Mouse (Mus musculus) embryonic facial prominence, embryonic 12.5 days (tissue): Measurements from ENCODE around the gene Prpf40b. TPM values are rescaled to one million over a fixed set of nuclear protein-coding genes. Genes with fewer than 3 reads are reported as not detected.

Experiments used
- ATAC-seq: fragments of 200-750 bp; cut with Nextera tagmentation; 2 replicates; pipeline ENCODE4 v1.8.0; 2017; ENCODE audit not compliant: insufficient number of reproducible peaks, insufficient read depth, low FRiP score, low TSS enrichment
- H3K27ac ChIP-seq: fragments of 300-500 bp; sonication (generic); 2 replicates; pipeline ENCODE4 v1.5.1; 2016; ENCODE audit warnings: mild to moderate bottlenecking
- H3K27me3 ChIP-seq: fragments of 300-500 bp; sonication (generic); 2 replicates; pipeline ENCODE4 v1.6.1; 2016; ENCODE audit warnings: mild to moderate bottlenecking, moderate library complexity
- H3K36me3 ChIP-seq: fragments of 300-500 bp; sonication (generic); 2 replicates; pipeline ENCODE4 v1.6.1; 2016; ENCODE audit warnings: mild to moderate bottlenecking
- H3K4me1 ChIP-seq: fragments of 300-500 bp; sonication (generic); 2 replicates; pipeline ENCODE4 v1.6.1; 2016
- H3K4me2 ChIP-seq: fragments of 300-500 bp; sonication (generic); replicated peaks from 2 replicates; pipeline ENCODE4 v1.6.1; 2016; ENCODE audit warnings: mild to moderate bottlenecking, moderate library complexity
- H3K4me3 ChIP-seq: fragments of 300-500 bp; sonication (generic); 2 replicates; pipeline ENCODE4 v1.5.1; 2016; ENCODE audit warnings: mild to moderate bottlenecking
- H3K9ac ChIP-seq: fragments of 300-500 bp; sonication (generic); 2 replicates; pipeline ENCODE4 v1.6.1; 2016; ENCODE audit warnings: mild to moderate bottlenecking, moderate library complexity
- H3K9me3 ChIP-seq: fragments of 300-500 bp; sonication (generic); 2 replicates; pipeline ENCODE4 v1.6.1; 2016; ENCODE audit warnings: mild to moderate bottlenecking, moderate library complexity
- WGBS: fragments of 180-500 bp; shearing (Covaris S2); methylation state at CpG from one replicate; pipeline ENCODE4 v1.1.7; 2016; 5-methylcytosine and 5-hydroxymethylcytosine counted together
- polyA plus RNA-seq: library from polyadenylated mRNA; unstranded; fragments of >200 nt; fragmentation: Nextera tagmentation; extraction: Ambion mirVana; gene quantifications from 2 replicates; pipeline ENCODE4 v1.2.1, GENCODE M21; 2016

The Prpf40b gene
- polyA plus RNA-seq, 1 experiment from 2014 or later = 79.5 TPM

DNA sequence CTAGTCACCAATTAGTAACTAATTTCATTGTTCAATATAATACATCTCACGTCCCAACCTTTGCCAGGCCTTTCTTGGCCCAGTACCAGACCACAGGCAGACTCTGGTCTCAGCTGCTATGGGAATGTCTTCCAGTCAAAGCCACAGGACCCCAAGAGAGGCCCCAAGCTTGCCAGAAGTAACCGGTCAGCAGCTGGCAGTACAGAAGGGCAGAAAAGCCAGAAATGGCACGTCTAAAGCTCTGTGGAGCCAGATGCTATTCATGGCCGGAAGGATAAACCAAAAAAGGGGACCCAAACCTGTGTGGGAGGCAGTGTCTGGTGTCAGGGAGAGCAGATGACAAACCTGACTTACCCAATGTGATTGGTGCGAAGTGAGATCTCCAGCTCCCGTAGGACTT lies 39.6 kb downstream of the Prpf40b start:
- Histone ChIP-seq H3K27me3 (no peaks in the 10 kb centered on the region), H3K9me3 (no peaks in the 10 kb centered on the region), H3K4me1 (peaks cover 52% of the 10 kb centered on the region), H3K9ac (no peak overlapping the region), H3K36me3 (peaks cover 12% of the 10 kb centered on the region; the same call in 1 of the 2 replicates), H3K4me2 (no peak overlapping the region), H3K27ac (peak overlapping the region; percentile 96), H3K4me3 (no peak overlapping the region)
- ATAC-seq = no peak
- WGBS = 68% methylated on average over 6 of the region's 6 CpGs

DNA sequence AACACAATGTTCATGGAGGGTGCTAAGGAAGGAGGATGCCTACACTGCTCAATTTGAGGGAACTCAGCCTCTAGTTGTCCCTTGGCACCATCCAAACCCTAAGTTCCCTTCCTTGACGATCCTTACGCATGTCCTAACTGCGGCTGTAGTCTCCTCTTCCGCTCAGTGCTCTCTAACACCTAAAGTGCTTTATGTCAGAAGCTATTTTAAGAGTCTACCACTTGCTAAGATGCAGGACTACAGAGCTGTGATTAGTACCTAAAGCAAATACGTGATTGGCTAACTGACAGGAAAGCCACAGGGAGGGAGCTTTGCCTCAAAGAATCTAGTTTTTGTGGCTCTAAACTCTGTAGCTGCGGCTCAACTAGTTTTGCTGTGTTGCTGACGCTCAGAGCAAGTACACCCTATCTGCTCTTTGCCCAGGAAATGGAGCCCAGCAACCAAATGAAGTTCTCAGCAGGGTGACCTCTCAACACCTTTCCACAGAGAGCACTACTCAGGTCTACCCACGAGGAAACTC lies 41.0 kb downstream of the Prpf40b start:
- Histone ChIP-seq H3K36me3 (peaks cover 4% of the 10 kb centered on the region; the same call in 1 of the 2 replicates), H3K4me1 (peaks cover 60% of the 10 kb centered on the region), H3K27me3 (no peaks in the 10 kb centered on the region), H3K4me3 (no peak overlapping the region), H3K4me2 (no peak overlapping the region), H3K9me3 (no peaks in the 10 kb centered on the region), H3K27ac (peak overlapping the region; percentile 96; the same call in 1 of the 2 replicates), H3K9ac (no peak overlapping the region)
- WGBS = 82% methylated on average over 8 of the region's 8 CpGs
- no peak for ATAC-seq

DNA sequence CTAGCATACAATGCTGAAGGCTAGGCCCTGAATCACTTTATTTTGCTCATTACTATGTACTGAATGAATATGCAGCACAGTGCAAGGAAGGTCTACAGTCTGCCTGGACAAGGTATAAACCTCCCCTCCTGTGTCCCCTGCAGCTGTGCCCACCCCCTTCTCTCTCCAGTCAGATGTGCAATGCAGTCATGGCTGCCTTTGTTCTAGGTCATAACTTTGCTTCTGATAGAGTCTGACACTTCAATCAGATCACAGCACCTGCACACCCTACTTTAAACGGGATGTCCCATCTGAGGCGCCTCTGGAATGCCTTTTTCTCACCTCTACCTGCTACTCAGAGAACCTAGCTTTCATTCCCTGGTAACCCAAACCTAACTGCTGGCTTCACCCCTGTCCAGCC lies 44.0 kb downstream of the Prpf40b start:
- Histone ChIP-seq H3K9ac (no peak overlapping the region), H3K4me3 (no peak overlapping the region), H3K4me1 (peaks cover 61% of the 10 kb centered on the region), H3K4me2 (no peak overlapping the region), H3K9me3 (no peaks in the 10 kb centered on the region), H3K27ac (no peak overlapping the region), H3K36me3 (peaks cover 4% of the 10 kb centered on the region; the same call in 1 of the 2 replicates), H3K27me3 (no peaks in the 10 kb centered on the region)
- 74% methylated on average over 2 of the region's 2 CpGs for WGBS
- no peak for ATAC-seq

DNA sequence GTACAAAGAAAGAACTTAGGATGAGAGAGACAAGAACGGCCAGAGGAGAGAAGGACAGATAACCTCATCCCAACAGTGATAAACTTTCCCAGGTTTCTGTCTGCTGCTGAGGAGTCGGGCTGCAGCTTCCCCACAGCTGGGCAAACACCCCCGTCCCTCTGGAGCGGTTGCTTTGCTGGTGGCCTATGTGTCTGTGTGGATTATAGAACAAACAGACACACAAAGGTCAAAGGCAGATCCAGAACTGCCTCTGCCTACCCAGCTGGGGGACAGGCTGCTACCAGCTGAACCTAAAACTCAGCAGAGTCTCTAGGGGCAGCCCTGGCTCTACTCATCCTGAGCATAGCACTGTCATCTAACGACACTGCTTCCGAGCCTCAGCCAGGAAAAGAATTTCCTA lies 44.8 kb downstream of the Prpf40b start:
- peaks cover 4% of the 10 kb centered on the region; the same call in 1 of the 2 replicates for H3K36me3 ChIP-seq
- H3K9me3 ChIP-seq = no peaks in the 10 kb centered on the region
- peaks cover 61% of the 10 kb centered on the region for H3K4me1 ChIP-seq
- H3K27ac ChIP-seq = no peak overlapping the region
- no peak for ATAC-seq
- no peak overlapping the region for H3K4me2 ChIP-seq
- H3K4me3 ChIP-seq = no peak overlapping the region
- no peak overlapping the region for H3K9ac ChIP-seq
- WGBS = 36% methylated on average over 6 of the region's 6 CpGs
- H3K27me3 ChIP-seq = no peaks in the 10 kb centered on the region

DNA sequence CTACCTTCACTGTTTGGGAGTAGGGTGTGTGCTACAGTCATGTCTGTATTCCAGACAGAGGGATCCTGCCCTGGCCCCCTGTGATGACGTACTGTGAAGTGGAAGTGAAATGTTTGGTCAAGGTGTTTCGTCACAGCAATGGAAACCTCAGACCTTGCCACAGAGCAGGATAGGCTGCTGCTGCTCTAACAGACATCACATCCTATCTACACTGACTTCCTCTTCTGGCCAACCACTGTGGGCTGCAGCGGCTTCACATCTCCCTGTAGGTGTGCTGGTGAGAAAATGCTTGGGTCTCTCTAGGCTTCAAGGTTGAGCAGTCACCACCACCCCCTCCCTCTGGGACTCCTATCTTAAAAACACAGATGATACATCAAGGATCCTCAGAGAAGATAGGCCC lies 46.2 kb downstream of the Prpf40b start:
- peaks cover 62% of the 10 kb centered on the region for H3K4me1 ChIP-seq
- ATAC-seq = no peak
- WGBS = 91% methylated on average over 3 of the region's 3 CpGs
- H3K4me3 ChIP-seq = no peak overlapping the region
- H3K4me2 ChIP-seq = no peak overlapping the region
- no peaks in the 10 kb centered on the region for H3K36me3 ChIP-seq
- H3K27me3 ChIP-seq = no peaks in the 10 kb centered on the region
- H3K9ac ChIP-seq = no peak overlapping the region
- no peaks in the 10 kb centered on the region for H3K9me3 ChIP-seq
- peak overlapping the region; percentile 20; the same call in 1 of the 2 replicates for H3K27ac ChIP-seq

DNA sequence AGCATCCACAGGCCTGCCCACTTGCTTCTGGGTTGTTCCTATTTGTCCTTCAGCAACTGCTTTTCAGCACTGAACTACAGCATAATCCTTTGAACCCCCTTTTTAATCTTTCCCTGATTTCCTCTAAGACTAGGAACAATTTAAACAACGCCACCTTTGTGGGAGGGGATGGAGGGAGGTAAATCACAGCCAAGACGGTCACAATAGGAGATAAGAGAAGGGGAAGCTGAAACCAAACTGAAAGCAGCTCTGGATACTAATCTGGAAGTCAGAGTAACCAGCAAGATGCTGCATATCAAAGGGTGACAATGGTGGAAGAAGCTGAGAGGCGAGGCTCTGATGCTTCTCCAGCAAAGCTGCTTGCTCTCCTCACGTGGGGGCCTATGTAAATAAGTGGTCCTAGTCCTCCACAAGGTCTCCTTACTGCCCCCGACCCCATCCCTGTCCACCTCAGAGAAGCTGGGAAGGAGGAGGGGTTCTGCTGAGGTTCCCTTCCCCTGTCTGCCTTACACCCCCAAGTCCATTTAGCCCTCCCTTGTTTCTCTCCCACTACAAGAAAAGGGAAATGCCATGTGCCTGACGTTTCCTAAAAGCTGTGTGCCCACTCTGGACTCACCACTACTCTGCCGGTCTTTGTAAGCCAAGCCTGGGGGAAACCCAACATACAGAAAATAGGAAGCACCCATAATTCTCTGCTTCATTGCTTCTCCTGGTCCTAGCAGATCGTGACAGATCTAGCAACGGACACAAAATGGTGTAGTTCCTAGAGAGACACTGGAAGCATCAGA lies 47.5 kb downstream of the Prpf40b start:
- Histone ChIP-seq H3K9me3 (no peaks in the 10 kb centered on the region), H3K4me3 (no peak overlapping the region), H3K27me3 (no peaks in the 10 kb centered on the region), H3K4me1 (peaks cover 58% of the 10 kb centered on the region), H3K9ac (no peak overlapping the region), H3K36me3 (no peaks in the 10 kb centered on the region), H3K27ac (peak overlapping the region; percentile 47; the same call in 1 of the 2 replicates), H3K4me2 (no peak overlapping the region)
- no peak for ATAC-seq
- 58% methylated on average over 9 of the region's 9 CpGs for WGBS

DNA sequence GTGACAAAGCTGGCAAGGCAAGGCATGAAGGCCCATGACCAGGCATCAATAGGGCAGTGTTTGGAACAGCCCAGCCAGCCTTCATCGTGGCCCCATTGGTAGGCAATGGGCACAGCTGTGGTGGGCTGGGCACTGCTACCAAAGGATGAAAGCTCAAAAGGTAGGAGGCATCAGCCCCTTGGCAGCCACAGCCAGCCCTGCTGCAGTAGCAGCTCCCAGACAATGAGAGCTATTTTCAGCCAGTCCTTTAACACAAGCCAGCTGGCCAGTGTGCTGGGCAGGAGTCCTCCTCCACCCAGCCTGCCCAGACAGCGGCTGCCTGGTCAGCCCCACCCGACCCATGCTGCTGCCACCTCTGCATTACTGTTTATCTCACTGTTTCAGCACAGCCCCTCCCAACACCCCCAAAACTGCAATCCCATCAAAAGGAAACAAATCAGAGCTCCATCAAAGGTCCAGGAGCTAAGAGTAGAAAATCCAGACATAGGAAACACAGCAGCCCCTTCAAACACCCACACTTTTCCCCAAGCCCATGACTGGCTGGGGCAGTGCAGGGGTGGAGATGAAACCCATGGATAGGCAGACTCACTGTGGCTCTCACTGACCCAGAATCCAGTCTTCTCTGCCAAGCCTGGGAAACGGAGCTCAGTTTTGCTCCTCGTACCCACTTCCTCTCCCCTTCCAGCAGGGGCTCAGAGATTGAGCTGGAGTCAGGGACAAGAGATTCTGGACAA lies 48.7 kb downstream of the Prpf40b start:
- no peak overlapping the region for H3K4me3 ChIP-seq
- peak overlapping the region; percentile 56 for H3K27ac ChIP-seq
- no peaks in the 10 kb centered on the region for H3K27me3 ChIP-seq
- no peak overlapping the region for H3K4me2 ChIP-seq
- WGBS = 35% methylated on average over 5 of the region's 5 CpGs
- no peak for ATAC-seq
- peaks cover 57% of the 10 kb centered on the region for H3K4me1 ChIP-seq
- no peaks in the 10 kb centered on the region for H3K36me3 ChIP-seq
- H3K9me3 ChIP-seq = no peaks in the 10 kb centered on the region
- 0 out of 2 replicates have a peak overlapping the region, but pooled peaks have one; percentile 11 for H3K9ac ChIP-seq

DNA sequence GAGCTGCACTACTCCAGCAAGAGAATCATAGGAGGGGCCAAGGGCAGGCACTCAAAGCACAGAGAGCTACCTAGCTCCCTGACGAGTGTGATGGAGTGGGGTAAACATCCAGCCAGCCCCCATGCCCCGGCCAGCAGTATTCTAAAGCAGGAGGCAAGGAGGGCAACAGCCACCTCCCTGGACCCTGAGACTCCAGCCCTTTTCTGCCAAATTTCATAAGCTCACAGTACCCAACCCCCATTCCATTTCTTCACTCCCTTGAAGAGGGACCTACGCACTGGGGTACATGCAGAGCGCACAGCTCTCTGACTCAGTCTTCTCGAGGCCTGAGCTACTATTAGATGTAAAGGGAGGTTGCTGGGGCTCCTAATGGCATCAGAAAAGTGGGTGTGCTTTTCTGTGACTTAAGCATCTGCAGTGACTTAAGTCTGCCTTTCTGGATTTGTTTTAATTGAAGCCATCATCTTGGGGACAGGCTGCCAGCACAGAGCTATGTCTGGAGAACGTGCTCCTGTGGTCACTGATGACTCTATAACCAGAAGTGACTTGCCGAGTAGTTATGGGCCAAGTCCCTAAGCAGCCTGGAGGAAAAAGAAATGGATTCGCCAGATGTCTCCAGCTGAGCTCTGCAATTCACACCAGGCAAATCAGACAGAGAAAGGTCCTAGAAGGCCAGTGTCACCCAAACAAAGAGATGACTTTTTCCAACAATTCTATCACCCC lies 49.4 kb downstream of the Prpf40b start:
- no peak for ATAC-seq
- H3K9me3 ChIP-seq = no peaks in the 10 kb centered on the region
- H3K9ac ChIP-seq = no peak overlapping the region
- no peak overlapping the region for H3K4me3 ChIP-seq
- H3K4me1 ChIP-seq = peaks cover 51% of the 10 kb centered on the region
- no peaks in the 10 kb centered on the region for H3K27me3 ChIP-seq
- H3K36me3 ChIP-seq = no peaks in the 10 kb centered on the region
- 45% methylated on average over 8 of the region's 8 CpGs for WGBS
- no peak overlapping the region for H3K4me2 ChIP-seq
- H3K27ac ChIP-seq = peak overlapping the region; percentile 56

DNA sequence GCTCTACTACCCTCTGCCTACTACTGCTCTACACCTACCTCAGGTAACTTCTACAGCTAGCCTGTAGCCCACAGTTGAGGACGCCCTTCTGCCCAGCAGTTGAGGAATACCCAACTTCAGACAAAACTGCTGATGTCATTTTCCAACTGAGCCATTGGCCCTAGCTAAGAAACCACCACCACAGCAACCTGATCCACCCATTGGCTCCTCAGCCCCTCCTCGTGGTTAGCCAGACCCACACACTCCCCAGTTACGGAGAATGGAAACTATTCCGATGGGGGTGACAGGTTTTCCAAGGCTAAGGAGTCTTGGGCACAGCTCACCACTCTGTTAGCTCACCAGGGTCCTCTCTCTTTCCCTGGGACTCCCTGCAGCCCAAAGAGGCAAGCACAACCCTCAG lies 50.1 kb downstream of the Prpf40b start:
- Histone ChIP-seq H3K4me3 (no peak overlapping the region), H3K9me3 (no peaks in the 10 kb centered on the region), H3K36me3 (no peaks in the 10 kb centered on the region), H3K4me1 (peaks cover 44% of the 10 kb centered on the region), H3K4me2 (no peak overlapping the region), H3K27me3 (no peaks in the 10 kb centered on the region), H3K27ac (peak overlapping the region; percentile 56; the same call in 1 of the 2 replicates), H3K9ac (no peak overlapping the region)
- no peak for ATAC-seq
- 56% methylated on average over 4 of the region's 4 CpGs for WGBS

DNA sequence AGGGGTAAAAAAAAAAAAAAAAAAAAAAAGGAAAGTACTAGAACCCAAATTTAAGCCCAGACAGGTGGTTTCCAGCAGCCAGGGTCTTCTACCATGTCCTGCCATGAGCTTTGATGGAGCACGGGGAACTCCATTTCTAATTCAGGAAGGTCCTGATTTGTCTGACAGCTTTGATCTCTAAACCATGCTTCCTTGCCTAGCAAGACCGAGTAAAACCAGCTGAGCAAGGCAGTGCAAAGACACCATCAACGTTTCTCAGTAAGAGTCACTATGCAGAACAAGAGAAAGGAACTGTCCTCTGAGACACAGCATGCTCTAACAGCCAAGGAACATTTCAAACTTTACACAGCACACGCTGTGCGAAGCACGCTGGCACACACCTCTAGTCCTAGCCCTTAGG lies 56.7 kb downstream of the Prpf40b start:
- Histone ChIP-seq H3K4me1 (peaks cover 17% of the 10 kb centered on the region), H3K4me3 (no peak overlapping the region), H3K9ac (no peak overlapping the region), H3K36me3 (0 out of 2 replicates have a peak, but pooled peaks cover 4% of the 10 kb centered on the region), H3K27ac (no peak overlapping the region), H3K9me3 (no peaks in the 10 kb centered on the region), H3K4me2 (no peak overlapping the region), H3K27me3 (no peaks in the 10 kb centered on the region)
- 77% methylated on average over 6 of the region's 6 CpGs for WGBS
- no peak for ATAC-seq

DNA sequence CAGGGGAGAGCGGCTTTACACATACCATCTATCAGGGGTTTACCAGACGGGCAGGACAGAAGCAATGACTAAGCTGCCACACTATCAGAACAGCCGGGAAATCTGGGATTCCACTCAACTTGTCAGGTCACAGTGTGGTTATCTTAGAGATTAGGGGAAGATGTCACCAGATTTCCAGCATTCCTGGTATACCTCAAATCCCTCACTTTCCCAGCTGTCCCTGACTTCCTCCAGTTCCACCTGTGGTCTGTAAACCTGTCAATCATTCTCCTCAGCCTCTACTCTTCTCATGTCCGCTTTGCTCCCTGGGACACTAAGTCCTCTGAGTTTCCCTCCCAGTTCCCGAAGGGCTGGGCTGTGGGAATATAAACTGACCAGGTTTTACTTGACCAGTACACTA lies 57.4 kb downstream of the Prpf40b start:
- Histone ChIP-seq H3K27me3 (no peaks in the 10 kb centered on the region), H3K9ac (no peak overlapping the region), H3K36me3 (0 out of 2 replicates have a peak, but pooled peaks cover 4% of the 10 kb centered on the region), H3K27ac (no peak overlapping the region), H3K9me3 (no peaks in the 10 kb centered on the region), H3K4me2 (no peak overlapping the region), H3K4me3 (no peak overlapping the region), H3K4me1 (peaks cover 24% of the 10 kb centered on the region)
- ATAC-seq = no peak
- WGBS = 85% methylated on average over 5 of the region's 5 CpGs
